In genomic region chr17:17441876-17442498, GRCm38 (mm10) we compare ENCODE assay signal across 12 mouse cellular contexts. TPM values are rescaled to one million over a fixed set of nuclear protein-coding genes. Genes with fewer than 3 reads are reported as not detected.
A peak's percentile ranks its signal among the peaks of the same experiment; 100 is the strongest.
DNase-seq lines count a peak whose midpoint lies in the region; ATAC-seq and TF ChIP-seq lines count a peak whose summit lies in the region.
"Had no signal": no experiment of that assay in that cellular context is flagged by ENCODE, and none has a peak within 500 bp of the region (broad histone marks: within the 10 kb centered on the region; RNA-seq: fewer than 3 reads in every experiment).

No protein-coding gene starts in this region.

- H3K4me2 ChIP-seq in kidney, embryonic 14.5 days (replicated peaks; ENCODE audit: low read depth, low read length) = no peak overlapping the region
- H3K4me2 ChIP-seq in embryonic facial prominence, embryonic 13.5 days = no peak overlapping the region
- no peak overlapping the region for H3K4me2 ChIP-seq in limb, embryonic 11.5 days (ENCODE audit: low read depth, severe bottlenecking)
- H3K4me2 ChIP-seq: liver, embryonic 15.5 days; neural tube, embryonic 12.5 days had no signal

- TF ChIP-seq CTCF in kidney, adult 2 months (conservative IDR thresholded peaks at IDR 0.05; ENCODE audit: insufficient read depth, insufficient read length, low read depth, low read length) = no peak
- no peak for TF ChIP-seq CTCF in olfactory bulb, adult 2 months (IDR thresholded peaks at IDR 0.05; ENCODE audit: insufficient read depth, low read depth, low read length)

- no peak overlapping the region for H3K9ac ChIP-seq in kidney, embryonic 14.5 days (ENCODE audit: low read depth, low read length)
- no peak overlapping the region for H3K9ac ChIP-seq in embryonic facial prominence, embryonic 13.5 days
- H3K9ac ChIP-seq in limb, embryonic 11.5 days (ENCODE audit: low read length) = no peak overlapping the region
- H3K9ac ChIP-seq: liver, embryonic 15.5 days; neural tube, embryonic 12.5 days had no signal

- H3K4me1 ChIP-seq in kidney, embryonic 14.5 days (ENCODE audit: control insufficient read depth, insufficient read depth, low read length) = no peaks in the 10 kb centered on the region
- no peaks in the 10 kb centered on the region for H3K4me1 ChIP-seq in kidney, adult 2 months (ENCODE audit: control insufficient read depth, insufficient read depth, low read length)
- peaks cover 17% of the 10 kb centered on the region for H3K4me1 ChIP-seq in embryonic facial prominence, embryonic 13.5 days
- H3K4me1 ChIP-seq in limb, embryonic 11.5 days (ENCODE audit: control insufficient read depth, insufficient read depth, low read length) = peaks cover 21% of the 10 kb centered on the region
- H3K4me1 ChIP-seq in olfactory bulb, adult 2 months (ENCODE audit: control insufficient read depth, insufficient read depth, low read length) = no peaks in the 10 kb centered on the region; the same call in 1 of the 2 replicates
- H3K4me1 ChIP-seq: liver, embryonic 15.5 days; neural tube, embryonic 12.5 days had no signal

- H3K36me3 ChIP-seq in kidney, embryonic 14.5 days (ENCODE audit: control insufficient read depth, insufficient read depth, low read length) = no peaks in the 10 kb centered on the region
- no peaks in the 10 kb centered on the region for H3K36me3 ChIP-seq in kidney, adult 2 months (ENCODE audit: control insufficient read depth, insufficient read depth, low read length)
- H3K36me3 ChIP-seq in embryonic facial prominence, embryonic 13.5 days = no peaks in the 10 kb centered on the region
- H3K36me3 ChIP-seq in limb, embryonic 11.5 days (ENCODE audit: control insufficient read depth, insufficient read depth, low read length) = no peaks in the 10 kb centered on the region
- H3K36me3 ChIP-seq: liver, embryonic 15.5 days; neural tube, embryonic 12.5 days had no signal

- WGBS in kidney, embryonic 14.5 days = 22% methylated on average over 4 of the region's 4 CpGs
- WGBS in kidney, adult 2 months = 59% methylated on average over 4 of the region's 4 CpGs
- WGBS in embryonic facial prominence, embryonic 13.5 days = 16% methylated on average over 4 of the region's 4 CpGs
- WGBS in limb, embryonic 11.5 days = 6% methylated on average over 4 of the region's 4 CpGs
- WGBS in olfactory bulb, adult 2 months = 57% methylated on average over 4 of the region's 4 CpGs

- H3K27ac ChIP-seq in kidney, embryonic 14.5 days (ENCODE audit: low read depth, low read length) = peak overlapping the region; percentile 24; the same call in 1 of the 2 replicates
- H3K27ac ChIP-seq in kidney, adult 2 months (ENCODE audit: insufficient read depth, low read depth, low read length) = no peak overlapping the region
- H3K27ac ChIP-seq in embryonic facial prominence, embryonic 13.5 days = peak overlapping the region; percentile 71
- H3K27ac ChIP-seq in limb, embryonic 11.5 days (replicated peaks; ENCODE audit: low read depth, low read length) = peak overlapping the region; percentile 81
- 0 out of 2 replicates have a peak overlapping the region, but pooled peaks have one; percentile 37 for H3K27ac ChIP-seq in olfactory bulb, adult 2 months (ENCODE audit: insufficient read depth, low read depth, low read length)
- H3K27ac ChIP-seq: liver, embryonic 15.5 days; neural tube, embryonic 12.5 days had no signal

- H3K27me3 ChIP-seq in kidney, embryonic 14.5 days (ENCODE audit: control insufficient read depth, insufficient read depth, low read length) = no peaks in the 10 kb centered on the region
- no peaks in the 10 kb centered on the region for H3K27me3 ChIP-seq in kidney, adult 2 months (replicated peaks; ENCODE audit: control insufficient read depth, insufficient read depth, low read length)
- H3K27me3 ChIP-seq in embryonic facial prominence, embryonic 13.5 days = no peaks in the 10 kb centered on the region
- H3K27me3 ChIP-seq in limb, embryonic 11.5 days (ENCODE audit: control insufficient read depth, insufficient read depth, low read length) = no peaks in the 10 kb centered on the region
- H3K27me3 ChIP-seq: liver, embryonic 15.5 days; neural tube, embryonic 12.5 days had no signal

- no peak for TF ChIP-seq POLR2A in kidney, adult 2 months (IDR thresholded peaks at IDR 0.05; ENCODE audit: low read depth, low read length)
- no peak for TF ChIP-seq POLR2A in olfactory bulb, adult 2 months (IDR thresholded peaks at IDR 0.05; ENCODE audit: insufficient read depth, low read depth, low read length)

- H3K9me3 ChIP-seq in kidney, embryonic 14.5 days (ENCODE audit: control insufficient read depth, low read length) = no peaks in the 10 kb centered on the region
- no peaks in the 10 kb centered on the region for H3K9me3 ChIP-seq in embryonic facial prominence, embryonic 13.5 days
- no peaks in the 10 kb centered on the region for H3K9me3 ChIP-seq in limb, embryonic 11.5 days (ENCODE audit: control insufficient read depth, low read length)
- H3K9me3 ChIP-seq: liver, embryonic 15.5 days; neural tube, embryonic 12.5 days had no signal

- intact Hi-C loops in left cerebral cortex, postnatal 4 days (cut with DNase I) = no loop called here

- H3K4me3 ChIP-seq in kidney, embryonic 14.5 days (ENCODE audit: low read length) = no peak overlapping the region
- H3K4me3 ChIP-seq in kidney, adult 2 months (ENCODE audit: insufficient read depth, low read depth, low read length) = no peak overlapping the region
- H3K4me3 ChIP-seq in embryonic facial prominence, embryonic 13.5 days = no peak overlapping the region
- H3K4me3 ChIP-seq in limb, embryonic 11.5 days (ENCODE audit: low read depth, low read length) = no peak overlapping the region
- H3K4me3 ChIP-seq in olfactory bulb, adult 2 months (ENCODE audit: insufficient read depth, low read depth, low read length) = no peak overlapping the region
- H3K4me3 ChIP-seq: liver, embryonic 15.5 days; neural tube, embryonic 12.5 days had no signal

- peak; percentile 91 for ATAC-seq in kidney, embryonic 14.5 days (ENCODE audit: low FRiP score, low TSS enrichment)
- no peak for ATAC-seq in embryonic facial prominence, embryonic 13.5 days (ENCODE audit: insufficient number of reproducible peaks, insufficient read depth, low FRiP score, low TSS enrichment, low read depth)
- no peak; the same call in 1 of the 2 replicates for ATAC-seq in limb, embryonic 11.5 days (ENCODE audit: insufficient number of reproducible peaks, low FRiP score, low TSS enrichment, low read depth)
- no peak for ATAC-seq in inflammation-experienced regulatory T-cells, adult 6 months

- no peak for DNase-seq in kidney, adult 2 months
- peak; percentile 51 for DNase-seq in limb, embryonic 11.5 days (ENCODE audit: low spot score)
- no peak for DNase-seq in left cerebral cortex, postnatal 4 days
- no peak for DNase-seq in layer of hippocampus, adult 11-12 months (ENCODE audit: low spot score)
- DNase-seq: cerebellum, postnatal 25 days; heart, postnatal 36 days had no signal

RNA-seq across cellular contexts. Expression of gene Lix1, which starts 39.5 kb away (rescaled TPM):
- 6.9 and 8.2 TPM in 2 replicates for polyA plus RNA-seq in kidney, embryonic 14.5 days (2014; fragmentation: Nextera tagmentation; extraction: Ambion mirVana)
- 0.94 and 1.0 TPM in 2 replicates for polyA plus RNA-seq in kidney, adult 2 months (2012; rRNA removed)
- polyA plus RNA-seq in embryonic facial prominence, embryonic 13.5 days (2015; fragmentation: Nextera tagmentation; extraction: Ambion mirVana) = 22.5 and 46.4 TPM in 2 replicates
- polyA plus RNA-seq in limb, embryonic 11.5 days (2014; fragmentation: Nextera tagmentation; extraction: Ambion mirVana) = 98.9 and 104 TPM in 2 replicates
- polyA plus RNA-seq in olfactory bulb, adult 2 months (2012; ENCODE audit: insufficient read depth, insufficient read length, low replicate concordance, missing spikeins) = not detected in 2 replicates
- total RNA-seq in left cerebral cortex, postnatal 4 days (2021) = 10 to 100 TPM; 37.9 to 38.2 TPM
- under 1 TPM in 1 of 3 experiments, not detected in 2; 0.39 TPM for polyA plus RNA-seq in inflammation-experienced regulatory T-cells, adult 6 months (2017; shearing (Covaris generic))
